Mouse (Mus musculus) C2C12 (cell line): ENCODE data around the gene Nsun5.

ENCODE experiments used
- CEBPB ChIP-seq: IDR thresholded peaks from one replicate; pipeline ENCODE4 v1.6.1; 2011; ENCODE audit warnings: low read depth, mild to moderate bottlenecking, control low read depth, moderate library complexity
- CTCF ChIP-seq: IDR thresholded peaks from one replicate; pipeline ENCODE4 v1.5.1; 2011; ENCODE audit not compliant: control insufficient read depth, insufficient read depth, insufficient read length
- FOSL1 ChIP-seq: IDR thresholded peaks from one replicate; pipeline ENCODE4 v1.8.0; 2011; ENCODE audit warnings: mild to moderate bottlenecking, low read length; ENCODE audit not compliant: poor library complexity, insufficient read depth, severe bottlenecking
- MAX ChIP-seq: IDR thresholded peaks from one replicate; pipeline ENCODE4 v1.6.1; 2011; ENCODE audit warnings: mild to moderate bottlenecking, control low read depth
- MYOD1 ChIP-seq: IDR thresholded peaks from one replicate; pipeline ENCODE4 v1.6.1; 2011; ENCODE audit warnings: low read depth; ENCODE audit not compliant: control insufficient read depth, insufficient read length
- MYOG ChIP-seq: IDR thresholded peaks from one replicate; pipeline ENCODE4 v1.6.1; 2011; ENCODE audit not compliant: control insufficient read depth, insufficient read length; ENCODE audit errors: extremely low read depth
- USF1 ChIP-seq: IDR thresholded peaks from one replicate; pipeline ENCODE4 v1.6.1; 2011; ENCODE audit warnings: low read depth, mild to moderate bottlenecking, control low read depth, moderate library complexity

GRCm38 (mm10) chr5:135405437-135405836, 35.7 kb downstream of the Nsun5 start:
- TF ChIP-seq CTCF = no peak
- no peak for TF ChIP-seq MAX
- TF ChIP-seq CEBPB = no peak
- no peak for TF ChIP-seq MYOG
- no peak for TF ChIP-seq USF1
- no peak for TF ChIP-seq FOSL1
- no peak for TF ChIP-seq MYOD1
